Comparison of ENCODE assay signal across 8 mouse cellular contexts in genomic region chr2:13384775-13385541, GRCm38 (mm10).
DNase-seq lines count a peak whose midpoint lies in the region; ATAC-seq lines count a peak whose summit lies in the region.

No protein-coding gene starts in this region.

- intact Hi-C loops in heart, postnatal 25 days (cut with DNase I): loop anchor here (5.0 kb wide), 2 partner anchors 83 to 187 kb away; partner anchors contain the start of gene Vim

- peak; percentile 29 for DNase-seq in adrenal gland, adult 2 months
- DNase-seq in adrenal gland, postnatal 4 days (ENCODE audit: low spot score in 2 of 2): no peak
- DNase-seq in embryonic facial prominence, embryonic 14.5 days (ENCODE audit: low spot score): peak; percentile 82
- peak; percentile 54 for DNase-seq in heart, postnatal 25 days (ENCODE audit: low spot score)
- DNase-seq in cerebellum, postnatal 14 days: no peak
- DNase-seq in cerebellum, adult 11 months: no peak

- peaks cover 17% of the 10 kb centered on the region for H3K4me1 ChIP-seq in embryonic facial prominence, embryonic 14.5 days (ENCODE audit: control insufficient read depth, insufficient read depth, low read length)
- peaks cover 15% of the 10 kb centered on the region for H3K4me1 ChIP-seq in limb, embryonic 15.5 days
- H3K4me1 ChIP-seq in midbrain, embryonic 16.5 days (ENCODE audit: control insufficient read depth, insufficient read depth, low read length): peaks cover 16% of the 10 kb centered on the region

- no peak overlapping the region for H3K9ac ChIP-seq in embryonic facial prominence, embryonic 14.5 days (ENCODE audit: low read depth, low read length)
- no peak overlapping the region for H3K9ac ChIP-seq in limb, embryonic 15.5 days
- no peak overlapping the region for H3K9ac ChIP-seq in midbrain, embryonic 16.5 days (ENCODE audit: low read depth, low read length)

- no peak overlapping the region for H3K4me3 ChIP-seq in embryonic facial prominence, embryonic 14.5 days (ENCODE audit: low read depth, low read length)
- no peak overlapping the region for H3K4me3 ChIP-seq in limb, embryonic 15.5 days
- no peak overlapping the region for H3K4me3 ChIP-seq in midbrain, embryonic 16.5 days (ENCODE audit: low read depth, low read length)

- H3K27me3 ChIP-seq in embryonic facial prominence, embryonic 14.5 days (replicated peaks; ENCODE audit: control insufficient read depth, insufficient read depth, low read length): no peaks in the 10 kb centered on the region
- H3K27me3 ChIP-seq in limb, embryonic 15.5 days: no peaks in the 10 kb centered on the region
- H3K27me3 ChIP-seq in midbrain, embryonic 16.5 days (ENCODE audit: control insufficient read depth, insufficient read depth, low read depth, low read length): no peaks in the 10 kb centered on the region

- no peaks in the 10 kb centered on the region for H3K36me3 ChIP-seq in embryonic facial prominence, embryonic 14.5 days (ENCODE audit: control insufficient read depth, insufficient read depth, low read length)
- no peaks in the 10 kb centered on the region for H3K36me3 ChIP-seq in limb, embryonic 15.5 days
- no peaks in the 10 kb centered on the region for H3K36me3 ChIP-seq in midbrain, embryonic 16.5 days (ENCODE audit: control insufficient read depth, insufficient read depth, low read length)

- no peak overlapping the region for H3K4me2 ChIP-seq in embryonic facial prominence, embryonic 14.5 days (ENCODE audit: low read depth, low read length)
- H3K4me2 ChIP-seq in limb, embryonic 15.5 days: no peak overlapping the region
- no peak overlapping the region for H3K4me2 ChIP-seq in midbrain, embryonic 16.5 days (ENCODE audit: low read length)

- WGBS in embryonic facial prominence, embryonic 14.5 days: 40% methylated on average over 4 of the region's 4 CpGs
- WGBS in limb, embryonic 15.5 days: 33% methylated on average over 4 of the region's 4 CpGs
- WGBS in midbrain, embryonic 16.5 days: 10% methylated on average over 4 of the region's 4 CpGs

- peak overlapping the region; percentile 79 for H3K27ac ChIP-seq in embryonic facial prominence, embryonic 14.5 days (replicated peaks; ENCODE audit: low read depth, low read length)
- H3K27ac ChIP-seq in limb, embryonic 15.5 days: peak overlapping the region; percentile 70
- peak overlapping the region; percentile 68 for H3K27ac ChIP-seq in midbrain, embryonic 16.5 days (ENCODE audit: low read length)

- ATAC-seq in embryonic facial prominence, embryonic 14.5 days (ENCODE audit: low read depth): peak; percentile 50
- peak; percentile 77; the same call in 1 of the 2 replicates for ATAC-seq in limb, embryonic 15.5 days (ENCODE audit: insufficient number of reproducible peaks, low FRiP score, low TSS enrichment, low read depth)
- peak; percentile 81 for ATAC-seq in midbrain, embryonic 16.5 days

- H3K9me3 ChIP-seq in embryonic facial prominence, embryonic 14.5 days (ENCODE audit: control insufficient read depth, low read length): no peaks in the 10 kb centered on the region
- H3K9me3 ChIP-seq in limb, embryonic 15.5 days: no peaks in the 10 kb centered on the region
- H3K9me3 ChIP-seq in midbrain, embryonic 16.5 days (replicated peaks; ENCODE audit: control insufficient read depth, low read length, poor library complexity, severe bottlenecking): no peaks in the 10 kb centered on the region

Comparison
In these comparisons a context has a peak if more than half of its experiments do, and no peak if none do; other contexts are left out.
1. DNase-seq: peak in adrenal gland, adult 2 months (single experiment), embryonic facial prominence, embryonic 14.5 days (single experiment) and heart, postnatal 25 days (single experiment); none in adrenal gland, postnatal 4 days (0 of 2), cerebellum, postnatal 14 days (0 of 2) and cerebellum, adult 11 months (single experiment).
2. Peak in every context shown above with its lines, with median percentiles within 50 percentile points of each other: ATAC-seq and H3K27ac ChIP-seq.